Mouse (Mus musculus): ENCODE data around the gene Gxylt2. TPM values are rescaled to one million over a fixed set of nuclear protein-coding genes. Genes with fewer than 3 reads are reported as not detected.

Gxylt2 gene
- polyA plus RNA-seq (2016; fragmentation: Nextera tagmentation; extraction: Ambion mirVana) = 10.9 and 12.5 TPM in 2 replicates

DNA sequence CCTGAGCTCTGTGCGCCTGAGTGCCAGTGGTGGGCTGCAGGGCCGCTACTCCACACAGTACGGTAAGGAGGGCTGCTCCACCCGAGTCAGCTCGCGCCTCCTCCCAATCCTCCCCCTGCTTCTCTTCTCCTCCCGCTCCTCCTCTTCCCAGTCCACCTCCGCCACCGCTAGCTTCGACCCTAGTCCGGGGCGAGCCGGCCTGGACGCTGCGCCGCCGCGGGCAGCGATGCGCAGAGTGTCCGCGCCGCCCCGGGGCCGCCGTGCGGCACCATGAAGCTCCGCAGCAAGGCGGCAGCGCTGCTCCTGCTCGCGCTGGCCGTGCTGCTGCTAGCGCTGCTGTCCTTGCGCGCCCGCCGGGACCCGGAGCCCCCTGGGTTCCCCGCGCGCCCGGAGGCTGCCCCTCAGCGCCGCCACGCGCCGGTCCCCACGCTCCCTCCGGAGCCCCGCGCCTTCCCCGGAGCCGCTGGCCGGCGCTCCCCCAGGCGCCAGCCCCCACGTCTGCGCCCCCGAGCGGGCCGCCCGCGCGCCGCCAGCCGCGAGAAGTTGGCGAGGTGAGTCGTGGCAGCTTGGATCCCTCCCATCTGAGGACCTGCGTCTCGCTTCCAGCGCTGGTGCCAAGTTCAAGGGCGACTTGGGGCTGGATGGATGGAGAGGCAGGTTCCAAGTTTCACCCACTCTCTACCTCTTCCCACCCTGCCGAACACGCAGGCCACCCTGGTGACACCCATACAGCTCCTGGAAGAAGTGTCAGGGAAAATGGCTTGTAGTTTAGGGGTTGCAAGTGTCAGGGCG is at the start of gene Gxylt2:
Gene Gxylt2, plus strand, starts transcription at position 161 of the 792 bp plus-strand sequence.
- Histone ChIP-seq H3K36me3 (no peaks in the 10 kb centered on the region), H3K4me2 (peak within 1 kb of the TSS; percentile 81), H3K4me1 (replicated peaks) (peaks cover 27% of the 10 kb centered on the region), H3K4me3 (replicated peaks) (peak within 1 kb of the TSS; percentile 84), H3K27me3 (peaks cover 3% of the 10 kb centered on the region; the same call in 1 of the 2 replicates), H3K9ac (replicated peaks) (peak within 1 kb of the TSS; percentile 94), H3K27ac (peak within 1 kb of the TSS; percentile 87), H3K9me3 (no peaks in the 10 kb centered on the region)
- under 1% methylated on average over 61 of the region's 77 CpGs for WGBS
- ATAC-seq (ENCODE audit: insufficient number of reproducible peaks, insufficient read depth, low FRiP score, low TSS enrichment, low read depth) = peak; percentile 95

GRCm38 (mm10) chr6:100660395-100660794 is 44.1 kb upstream of the Gxylt2 start:
- no peak overlapping the region for H3K4me3 ChIP-seq (replicated peaks)
- H3K9me3 ChIP-seq = no peaks in the 10 kb centered on the region
- H3K27ac ChIP-seq = no peak overlapping the region
- ATAC-seq (ENCODE audit: insufficient number of reproducible peaks, insufficient read depth, low FRiP score, low TSS enrichment, low read depth) = no peak
- H3K27me3 ChIP-seq = no peaks in the 10 kb centered on the region
- no peak overlapping the region for H3K9ac ChIP-seq (replicated peaks)
- H3K36me3 ChIP-seq = peaks cover 40% of the 10 kb centered on the region
- no peaks in the 10 kb centered on the region for H3K4me1 ChIP-seq (replicated peaks)
- H3K4me2 ChIP-seq = no peak overlapping the region
- WGBS = 90% methylated on average over 5 of the region's 5 CpGs

GRCm38 (mm10) chr6:100662224-100662623 is 42.3 kb upstream of the Gxylt2 start:
- H3K36me3 ChIP-seq = peaks cover 40% of the 10 kb centered on the region
- WGBS = 82% methylated on average over 6 of the region's 6 CpGs
- H3K4me3 ChIP-seq (replicated peaks) = no peak overlapping the region
- ATAC-seq (ENCODE audit: insufficient number of reproducible peaks, insufficient read depth, low FRiP score, low TSS enrichment, low read depth) = no peak
- H3K9ac ChIP-seq (replicated peaks) = no peak overlapping the region
- no peaks in the 10 kb centered on the region for H3K4me1 ChIP-seq (replicated peaks)
- no peaks in the 10 kb centered on the region for H3K9me3 ChIP-seq
- no peak overlapping the region for H3K27ac ChIP-seq
- H3K4me2 ChIP-seq = no peak overlapping the region
- no peaks in the 10 kb centered on the region for H3K27me3 ChIP-seq

DNA sequence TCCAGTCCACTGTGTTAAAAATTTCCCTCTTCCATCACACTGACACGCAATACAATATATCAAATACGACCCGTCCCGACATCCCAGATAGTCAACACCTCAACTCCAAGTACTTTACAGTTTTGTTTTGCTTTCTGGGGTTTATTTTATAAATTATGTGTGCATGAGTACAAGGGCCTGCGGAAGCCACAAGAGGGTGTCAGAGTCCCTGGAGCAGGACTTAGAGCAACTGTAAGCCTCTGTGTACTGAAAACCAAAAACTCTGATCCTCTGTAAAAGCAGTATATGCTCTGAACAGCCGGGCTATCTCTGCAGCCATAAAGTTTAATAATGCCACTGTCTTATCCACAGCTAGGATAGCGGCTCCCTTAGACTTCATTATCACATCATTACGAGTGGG is 36.9 kb upstream of the Gxylt2 start:
- Histone ChIP-seq H3K4me1 (replicated peaks) (peaks cover 10% of the 10 kb centered on the region), H3K4me2 (no peak overlapping the region), H3K27ac (no peak overlapping the region), H3K9me3 (no peaks in the 10 kb centered on the region), H3K4me3 (replicated peaks) (no peak overlapping the region), H3K27me3 (peaks cover 8% of the 10 kb centered on the region; the same call in 1 of the 2 replicates), H3K36me3 (peaks cover 26% of the 10 kb centered on the region), H3K9ac (replicated peaks) (no peak overlapping the region)
- WGBS = 87% methylated on average over 8 of the region's 8 CpGs
- ATAC-seq (ENCODE audit: insufficient number of reproducible peaks, insufficient read depth, low FRiP score, low TSS enrichment, low read depth) = no peak

GRCm38 (mm10) chr6:100668858-100669257 is 35.7 kb upstream of the Gxylt2 start:
- no peak for ATAC-seq (ENCODE audit: insufficient number of reproducible peaks, insufficient read depth, low FRiP score, low TSS enrichment, low read depth)
- H3K9ac ChIP-seq (replicated peaks) = no peak overlapping the region
- H3K4me1 ChIP-seq (replicated peaks) = peaks cover 10% of the 10 kb centered on the region
- H3K27ac ChIP-seq = no peak overlapping the region
- no peak overlapping the region for H3K4me2 ChIP-seq
- peaks cover 13% of the 10 kb centered on the region for H3K36me3 ChIP-seq
- peaks cover 12% of the 10 kb centered on the region; the same call in 1 of the 2 replicates for H3K27me3 ChIP-seq
- no peak overlapping the region for H3K4me3 ChIP-seq (replicated peaks)
- no peaks in the 10 kb centered on the region for H3K9me3 ChIP-seq
- WGBS = 79% methylated on average over 2 of the region's 2 CpGs

DNA sequence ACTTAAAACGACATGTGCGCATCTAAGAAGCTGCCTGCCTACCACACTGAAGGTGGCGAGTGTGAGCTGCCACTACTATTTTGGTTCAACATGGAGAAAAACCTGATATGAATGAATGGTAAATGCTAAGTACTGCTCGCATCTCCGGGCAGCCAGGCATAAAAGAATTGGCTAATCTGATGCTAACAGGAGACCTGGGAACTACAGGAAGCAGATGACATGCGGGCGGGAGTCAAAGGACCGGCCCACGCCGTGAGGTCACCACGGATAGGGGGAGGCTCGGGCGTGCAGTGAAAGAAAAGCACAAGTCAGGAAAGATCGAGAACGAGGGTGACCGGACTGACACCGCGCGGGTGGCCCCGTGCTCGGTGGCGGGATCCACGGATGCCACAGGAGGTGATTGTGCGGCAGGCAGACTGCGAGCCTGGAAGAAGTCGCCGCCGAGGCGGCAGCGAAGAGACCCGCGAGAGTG is 34.1 kb upstream of the Gxylt2 start:
- Histone ChIP-seq H3K4me3 (replicated peaks) (peak overlapping the region; percentile 71), H3K4me2 (peak overlapping the region; percentile 95), H3K36me3 (no peaks in the 10 kb centered on the region), H3K9me3 (no peaks in the 10 kb centered on the region), H3K27ac (0 out of 2 replicates have a peak overlapping the region, but pooled peaks have one; percentile 35), H3K27me3 (peaks cover 12% of the 10 kb centered on the region; the same call in 1 of the 2 replicates), H3K9ac (replicated peaks) (peak overlapping the region; percentile 66), H3K4me1 (replicated peaks) (peaks cover 10% of the 10 kb centered on the region)
- under 1% methylated on average over 32 of the region's 32 CpGs for WGBS
- peak; percentile 41; the same call in 1 of the 2 replicates for ATAC-seq (ENCODE audit: insufficient number of reproducible peaks, insufficient read depth, low FRiP score, low TSS enrichment, low read depth)

- WGBS = 0% methylated on average over 49 of the region's 49 CpGs
- 0 out of 2 replicates have a peak within 1 kb of the TSS, but pooled peaks have one; percentile 35 for H3K27ac ChIP-seq
- ATAC-seq (ENCODE audit: insufficient number of reproducible peaks, insufficient read depth, low FRiP score, low TSS enrichment, low read depth) = peak; percentile 86
Measured at GRCm38 (mm10) chr6:100670880-100671344, 33.6 kb upstream of the Gxylt2 start, which contains the start of gene Shq1. TSS of gene Shq1 (minus strand) at chr6:100671157.

GRCm38 (mm10) chr6:100671401-100671800 is 33.1 kb upstream of the Gxylt2 start:
- Histone ChIP-seq H3K4me2 (peak overlapping the region; percentile 95), H3K36me3 (no peaks in the 10 kb centered on the region), H3K9me3 (no peaks in the 10 kb centered on the region), H3K9ac (replicated peaks) (no peak overlapping the region; the same call in 1 of the 2 replicates), H3K4me3 (replicated peaks) (peak overlapping the region; percentile 71), H3K4me1 (replicated peaks) (peaks cover 10% of the 10 kb centered on the region), H3K27ac (no peak overlapping the region), H3K27me3 (peaks cover 12% of the 10 kb centered on the region; the same call in 1 of the 2 replicates)
- no peak; the same call in 1 of the 2 replicates for ATAC-seq (ENCODE audit: insufficient number of reproducible peaks, insufficient read depth, low FRiP score, low TSS enrichment, low read depth)
- 4% methylated on average over 7 of the region's 7 CpGs for WGBS

More at GRCm38 (mm10) chr6:100670880-100671344, 33.6 kb upstream of the Gxylt2 start, which contains the start of gene Shq1:
- peak within 1 kb of the TSS; percentile 66 for H3K9ac ChIP-seq (replicated peaks)
- peaks cover 10% of the 10 kb centered on the region for H3K4me1 ChIP-seq (replicated peaks)
- H3K27me3 ChIP-seq = peaks cover 12% of the 10 kb centered on the region; the same call in 1 of the 2 replicates
- H3K4me3 ChIP-seq (replicated peaks) = peak within 1 kb of the TSS; percentile 71
- H3K36me3 ChIP-seq = no peaks in the 10 kb centered on the region
- H3K9me3 ChIP-seq = no peaks in the 10 kb centered on the region
- peak within 1 kb of the TSS; percentile 95 for H3K4me2 ChIP-seq

- no peak overlapping the region for H3K27ac ChIP-seq
- ATAC-seq (ENCODE audit: insufficient number of reproducible peaks, insufficient read depth, low FRiP score, low TSS enrichment, low read depth) = no peak
- H3K4me1 ChIP-seq (replicated peaks) = peaks cover 9% of the 10 kb centered on the region
- no peak overlapping the region for H3K4me3 ChIP-seq (replicated peaks)
- H3K36me3 ChIP-seq = no peaks in the 10 kb centered on the region
- H3K9ac ChIP-seq (replicated peaks) = no peak overlapping the region
- 24% methylated on average over 6 of the region's 6 CpGs for whole genome bisulfite sequencing
- peaks cover 12% of the 10 kb centered on the region; the same call in 1 of the 2 replicates for H3K27me3 ChIP-seq
- H3K9me3 ChIP-seq = no peaks in the 10 kb centered on the region
- H3K4me2 ChIP-seq = no peak overlapping the region
Measured at GRCm38 (mm10) chr6:100674974-100675373, 29.6 kb upstream of the Gxylt2 start.

- Histone ChIP-seq H3K9ac (replicated peaks) (no peak overlapping the region), H3K9me3 (no peaks in the 10 kb centered on the region), H3K4me2 (no peak overlapping the region), H3K36me3 (no peaks in the 10 kb centered on the region), H3K27me3 (peaks cover 12% of the 10 kb centered on the region; the same call in 1 of the 2 replicates), H3K27ac (no peak overlapping the region), H3K4me3 (replicated peaks) (no peak overlapping the region), H3K4me1 (replicated peaks) (peaks cover 3% of the 10 kb centered on the region)
- ATAC-seq (ENCODE audit: insufficient number of reproducible peaks, insufficient read depth, low FRiP score, low TSS enrichment, low read depth) = no peak
- WGBS = 85% methylated on average over 6 of the region's 7 CpGs
Measured at GRCm38 (mm10) chr6:100676461-100676860, 28.1 kb upstream of the Gxylt2 start.

GRCm38 (mm10) chr6:100678636-100679035 is 25.9 kb upstream of the Gxylt2 start:
- ATAC-seq (ENCODE audit: insufficient number of reproducible peaks, insufficient read depth, low FRiP score, low TSS enrichment, low read depth) = no peak
- no peak overlapping the region for H3K27ac ChIP-seq
- H3K4me1 ChIP-seq (replicated peaks) = no peaks in the 10 kb centered on the region
- no peaks in the 10 kb centered on the region for H3K27me3 ChIP-seq
- 84% methylated on average over 2 of the region's 2 CpGs for WGBS
- H3K36me3 ChIP-seq = no peaks in the 10 kb centered on the region
- H3K4me3 ChIP-seq (replicated peaks) = no peak overlapping the region
- no peak overlapping the region for H3K4me2 ChIP-seq
- H3K9ac ChIP-seq (replicated peaks) = no peak overlapping the region
- no peaks in the 10 kb centered on the region for H3K9me3 ChIP-seq
